Mouse (Mus musculus): ENCODE data around the gene Nuak1.

- no peak for TF ChIP-seq TCF12 (IDR thresholded peaks at IDR 0.05; ENCODE audit: low read depth, low read length)
- TF ChIP-seq MAZ (IDR thresholded peaks at IDR 0.05; ENCODE audit: low read depth, low read length): no peak
- TF ChIP-seq HCFC1 (IDR thresholded peaks at IDR 0.05; ENCODE audit: low read depth, low read length): no peak
- TF ChIP-seq ZC3H11A (IDR thresholded peaks at IDR 0.05; ENCODE audit: low read depth, low read length): no peak
- no peak for TF ChIP-seq CTCF (conservative IDR thresholded peaks at IDR 0.05 in 1 of 2, IDR thresholded peaks at IDR 0.05 in 1 of 2; ENCODE audit: low read depth in 2 of 2, low read length in 2 of 2)
- TF ChIP-seq RAD21 (IDR thresholded peaks at IDR 0.05; ENCODE audit: low read depth, low read length): no peak
- no peak for TF ChIP-seq UBTF (IDR thresholded peaks at IDR 0.05; ENCODE audit: low read depth, low read length)
- TF ChIP-seq RCOR1 (conservative IDR thresholded peaks at IDR 0.05; ENCODE audit: low read depth, low read length): no peak
- TF ChIP-seq MAX (IDR thresholded peaks at IDR 0.05; ENCODE audit: low read length): no peak
- TF ChIP-seq E2F4 (IDR thresholded peaks at IDR 0.05; ENCODE audit: insufficient replicate concordance, low read depth, low read length): no peak
- no peak for TF ChIP-seq POLR2AphosphoS2 (IDR thresholded peaks at IDR 0.05; ENCODE audit: low read depth, low read length)
- TF ChIP-seq CHD1 (IDR thresholded peaks at IDR 0.05; ENCODE audit: low read depth, low read length): no peak
Observed at GRCm38 (mm10) chr10:84423903-84424302, 16.5 kb downstream of the Nuak1 start.

Measured in CH12.LX (cell line).